Mouse (Mus musculus) midbrain, embryonic 10.5 days (tissue): ENCODE measurements at regions not wholly inside any gene's neighbourhood (a gene's known extent, or its start where the extent isn't known, plus 50 kb on each side); places are given as distances from the start of the nearest gene placed in this dataset.

Experiments
- DNase-seq: peaks from one replicate; pipeline ENCODE4 v3.0.0-alpha.2; 2017; ENCODE audit warnings: low spot score
- H3K27ac ChIP-seq: fragments of 300-500 bp; sonication (generic); replicated peaks from 2 replicates; pipeline ENCODE4 v1.5.1; 2016; ENCODE audit warnings: mild to moderate bottlenecking
- H3K27me3 ChIP-seq: fragments of 300-500 bp; sonication (generic); 2 replicates; pipeline ENCODE4 v1.6.1; 2016; ENCODE audit warnings: low read depth, mild to moderate bottlenecking; ENCODE audit not compliant: poor library complexity, severe bottlenecking
- H3K36me3 ChIP-seq: fragments of 300-500 bp; sonication (generic); 2 replicates; pipeline ENCODE4 v1.6.1; 2016; ENCODE audit warnings: mild to moderate bottlenecking, moderate library complexity
- H3K4me1 ChIP-seq: fragments of 300-500 bp; sonication (generic); 2 replicates; pipeline ENCODE4 v1.6.1; 2016
- H3K4me3 ChIP-seq: fragments of 300-500 bp; sonication (generic); 2 replicates; pipeline ENCODE4 v1.5.1; 2016; ENCODE audit warnings: mild to moderate bottlenecking, moderate library complexity
- H3K9me3 ChIP-seq: fragments of 300-500 bp; sonication (generic); replicated peaks from 2 replicates; pipeline ENCODE4 v1.6.1; 2016; ENCODE audit warnings: mild to moderate bottlenecking
- WGBS: fragments of 180-500 bp; shearing (Covaris S2); methylation state at CpG from one replicate; pipeline ENCODE4 v1.1.7; 2016; 5-methylcytosine and 5-hydroxymethylcytosine counted together

DNA sequence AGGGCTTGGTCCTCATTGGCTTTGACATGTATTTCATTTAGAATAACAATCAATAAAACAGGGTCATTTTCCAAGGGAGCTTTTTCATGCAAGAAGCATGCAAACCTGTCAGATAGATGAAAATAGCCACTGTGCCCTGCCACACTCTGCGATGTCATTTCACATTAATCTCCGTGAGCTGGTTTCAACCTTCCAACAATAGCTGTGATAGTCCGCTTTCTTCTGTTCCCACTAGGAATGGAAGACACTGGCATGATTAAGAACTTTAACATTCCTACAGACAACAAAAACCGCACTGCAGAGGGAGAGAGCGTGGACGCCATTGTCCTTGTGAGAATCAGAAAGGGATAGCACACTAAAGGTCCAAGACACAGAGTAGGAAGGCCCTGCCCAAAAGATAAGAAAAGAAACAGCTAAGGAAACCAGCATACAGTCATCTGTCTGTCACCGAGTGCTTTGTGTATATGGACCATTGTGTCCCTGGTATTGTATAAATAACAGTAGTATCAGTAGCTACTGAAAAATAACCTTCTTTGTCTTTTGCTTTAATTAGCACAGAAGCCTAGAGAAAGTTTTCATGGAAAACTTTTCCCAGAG, 299.0 kb downstream of the Efnb2 start:
- no peaks in the 10 kb centered on the region for H3K27me3 ChIP-seq
- H3K36me3 ChIP-seq, result no peaks in the 10 kb centered on the region
- no peak overlapping the region for H3K27ac ChIP-seq
- no peaks in the 10 kb centered on the region for H3K9me3 ChIP-seq
- WGBS, result 79% methylated on average over 7 of the region's 7 CpGs
- DNase-seq, result no peak
- no peak overlapping the region for H3K4me3 ChIP-seq
- H3K4me1 ChIP-seq, result peaks cover 12% of the 10 kb centered on the region

DNA sequence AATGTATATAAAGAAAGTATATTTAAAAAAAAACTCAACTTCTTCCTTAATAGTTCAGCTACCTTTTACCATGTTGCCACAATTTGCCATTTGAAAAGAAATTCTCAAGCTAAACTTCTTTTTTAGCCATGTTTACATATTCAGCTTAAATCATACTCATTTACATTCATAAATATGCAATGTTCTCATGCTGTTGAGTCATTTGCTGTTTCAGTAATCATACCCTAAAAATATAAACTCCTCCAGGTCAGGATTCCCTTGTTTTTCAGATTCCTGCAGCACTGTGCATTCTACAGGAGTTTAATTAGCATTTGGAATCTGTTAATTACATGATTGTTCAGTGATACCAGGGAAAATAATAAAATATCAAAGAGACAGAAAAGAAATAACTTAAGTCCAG, 300.5 kb downstream of the Efnb2 start:
- H3K36me3 ChIP-seq, result no peaks in the 10 kb centered on the region
- H3K27ac ChIP-seq, result no peak overlapping the region
- no peaks in the 10 kb centered on the region for H3K27me3 ChIP-seq
- DNase-seq, result no peak
- H3K4me3 ChIP-seq, result no peak overlapping the region
- no peaks in the 10 kb centered on the region for H3K9me3 ChIP-seq
- peaks cover 10% of the 10 kb centered on the region for H3K4me1 ChIP-seq

DNA sequence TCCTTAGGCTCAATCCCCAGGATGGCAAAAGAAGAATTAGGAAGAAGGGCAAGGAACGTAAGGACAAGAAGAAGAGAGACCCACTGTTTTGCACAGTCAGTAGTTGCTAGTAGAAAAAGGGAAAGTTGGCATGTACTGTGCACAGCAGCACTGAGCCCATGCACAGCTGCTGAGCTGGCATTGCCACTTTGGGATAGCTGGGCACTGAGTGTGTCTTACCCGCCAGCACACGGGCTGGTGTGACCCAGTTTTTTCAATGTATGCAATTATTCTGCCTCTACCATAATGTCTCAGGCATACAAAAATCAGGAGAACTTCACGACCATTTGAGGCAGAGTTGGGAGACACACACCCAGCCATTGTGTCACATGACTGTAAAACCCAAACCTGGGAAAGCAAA, 306.1 kb downstream of the Efnb2 start:
- Histone ChIP-seq H3K27me3 (no peaks in the 10 kb centered on the region), H3K36me3 (no peaks in the 10 kb centered on the region), H3K27ac (no peak overlapping the region), H3K4me1 (no peaks in the 10 kb centered on the region), H3K9me3 (no peaks in the 10 kb centered on the region), H3K4me3 (no peak overlapping the region)
- 89% methylated on average over 4 of the region's 4 CpGs for WGBS
- DNase-seq, result no peak

DNA sequence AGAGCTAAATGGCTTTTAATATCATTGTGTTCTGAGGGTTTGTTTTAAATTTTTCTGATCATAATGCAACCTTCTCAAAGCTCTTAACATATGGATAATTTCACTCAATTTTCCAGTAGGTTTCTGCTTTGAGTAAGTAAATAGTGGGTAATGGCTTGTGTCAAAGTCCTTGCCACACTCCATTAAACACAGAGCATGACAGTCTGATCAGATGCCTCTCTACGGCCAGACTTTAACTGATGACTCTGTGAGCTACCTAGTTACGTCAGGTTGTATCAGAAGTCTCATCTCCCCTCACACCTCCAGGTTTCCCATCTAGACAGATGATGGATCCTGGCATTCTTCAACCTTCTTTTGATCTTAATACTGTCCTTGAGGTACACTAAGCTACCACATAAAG, 316.4 kb downstream of the Efnb2 start:
- Histone ChIP-seq H3K4me3 (no peak overlapping the region), H3K9me3 (no peaks in the 10 kb centered on the region), H3K27ac (no peak overlapping the region), H3K27me3 (no peaks in the 10 kb centered on the region; the same call in 1 of the 2 replicates), H3K36me3 (no peaks in the 10 kb centered on the region), H3K4me1 (no peaks in the 10 kb centered on the region)
- 82% methylated on average over 2 of the region's 2 CpGs for WGBS
- DNase-seq, result no peak

DNA sequence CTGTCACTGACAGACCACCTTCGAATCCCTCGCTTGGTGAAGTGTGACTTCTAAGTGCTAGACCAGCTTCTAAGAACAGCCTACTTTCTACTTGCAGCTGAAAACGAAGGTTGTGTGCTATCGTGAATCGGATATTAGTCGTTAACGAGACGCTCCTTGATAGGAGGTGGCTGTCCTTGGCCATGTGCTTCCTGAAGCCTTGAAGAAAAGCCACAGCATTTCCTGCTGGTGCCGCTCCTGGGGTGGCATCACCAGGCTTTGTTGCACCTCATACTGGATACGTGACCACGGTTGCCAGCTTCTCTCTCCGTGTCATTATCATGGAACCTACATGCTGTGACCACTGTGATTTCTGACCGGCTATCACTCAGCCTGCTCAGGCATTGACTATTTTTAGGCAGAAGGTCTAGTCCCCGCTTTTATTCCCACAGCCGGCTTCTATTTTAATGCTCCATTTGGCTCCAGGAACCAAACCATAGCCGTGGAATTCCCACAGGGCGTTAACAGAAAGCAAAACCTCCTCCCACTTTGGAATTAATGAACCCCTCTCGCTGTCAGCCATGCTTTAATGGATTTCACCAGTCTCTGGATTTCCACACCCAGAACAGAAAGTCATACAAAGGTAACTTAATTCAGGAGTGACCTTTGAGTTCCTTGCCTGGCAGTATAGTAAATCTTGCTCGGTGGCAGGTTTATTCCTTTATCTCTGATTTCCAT, 325.6 kb downstream of the Efnb2 start:
- WGBS, result 79% methylated on average over 19 of the region's 19 CpGs
- DNase-seq, result no peak
- no peak overlapping the region for H3K4me3 ChIP-seq
- peaks cover 14% of the 10 kb centered on the region for H3K27me3 ChIP-seq
- peaks cover 8% of the 10 kb centered on the region for H3K4me1 ChIP-seq
- no peaks in the 10 kb centered on the region for H3K9me3 ChIP-seq
- H3K27ac ChIP-seq, result no peak overlapping the region
- no peaks in the 10 kb centered on the region for H3K36me3 ChIP-seq

DNA sequence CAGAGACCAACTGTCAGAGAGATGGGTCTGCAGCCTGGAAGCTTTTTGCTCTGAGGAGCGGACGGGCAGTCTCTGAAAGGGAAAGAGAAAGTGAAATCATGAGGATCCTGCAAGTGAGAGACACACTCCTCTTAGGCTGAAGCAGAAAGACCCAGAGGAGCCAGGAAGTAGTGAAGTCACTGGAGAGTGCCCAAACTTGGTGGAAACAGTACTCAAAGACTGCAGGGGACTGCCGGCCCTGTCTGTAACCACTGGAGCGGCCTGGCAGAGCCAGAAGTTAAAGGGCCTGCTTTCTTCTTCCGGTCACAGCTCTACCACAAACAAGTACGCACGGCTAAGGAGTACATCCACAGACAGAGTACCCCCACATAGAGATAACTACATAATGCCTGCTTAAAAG, 326.5 kb downstream of the Efnb2 start:
- Histone ChIP-seq H3K4me1 (peaks cover 8% of the 10 kb centered on the region), H3K4me3 (no peak overlapping the region), H3K36me3 (no peaks in the 10 kb centered on the region), H3K27ac (no peak overlapping the region), H3K9me3 (no peaks in the 10 kb centered on the region), H3K27me3 (peaks cover 14% of the 10 kb centered on the region)
- no peak for DNase-seq
- WGBS, result 79% methylated on average over 7 of the region's 7 CpGs

DNA sequence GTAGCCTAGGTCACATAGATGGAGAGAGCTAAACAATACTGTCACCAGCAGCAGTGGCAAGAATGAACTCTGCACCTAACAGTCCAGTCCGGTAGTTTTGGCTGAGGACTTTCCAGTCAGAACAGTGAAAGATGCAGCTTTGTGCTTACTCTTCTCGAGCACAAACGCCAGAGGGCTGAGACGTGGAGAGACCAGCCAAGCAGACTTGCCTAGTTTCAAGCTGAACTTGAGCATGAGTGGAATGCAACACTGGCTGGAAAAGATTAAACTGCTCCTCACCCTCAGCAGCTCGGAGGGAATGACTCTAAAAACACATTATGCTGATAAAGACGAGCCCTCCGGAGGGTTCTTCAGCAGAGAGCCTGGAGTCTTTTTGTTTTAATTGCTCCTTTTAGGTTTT, 329.8 kb downstream of the Efnb2 start:
- Histone ChIP-seq H3K27me3 (peaks cover 20% of the 10 kb centered on the region), H3K4me3 (no peak overlapping the region), H3K9me3 (no peaks in the 10 kb centered on the region), H3K36me3 (no peaks in the 10 kb centered on the region), H3K27ac (no peak overlapping the region), H3K4me1 (peaks cover 14% of the 10 kb centered on the region)
- no peak for DNase-seq
- 77% methylated on average over 7 of the region's 7 CpGs for WGBS

DNA sequence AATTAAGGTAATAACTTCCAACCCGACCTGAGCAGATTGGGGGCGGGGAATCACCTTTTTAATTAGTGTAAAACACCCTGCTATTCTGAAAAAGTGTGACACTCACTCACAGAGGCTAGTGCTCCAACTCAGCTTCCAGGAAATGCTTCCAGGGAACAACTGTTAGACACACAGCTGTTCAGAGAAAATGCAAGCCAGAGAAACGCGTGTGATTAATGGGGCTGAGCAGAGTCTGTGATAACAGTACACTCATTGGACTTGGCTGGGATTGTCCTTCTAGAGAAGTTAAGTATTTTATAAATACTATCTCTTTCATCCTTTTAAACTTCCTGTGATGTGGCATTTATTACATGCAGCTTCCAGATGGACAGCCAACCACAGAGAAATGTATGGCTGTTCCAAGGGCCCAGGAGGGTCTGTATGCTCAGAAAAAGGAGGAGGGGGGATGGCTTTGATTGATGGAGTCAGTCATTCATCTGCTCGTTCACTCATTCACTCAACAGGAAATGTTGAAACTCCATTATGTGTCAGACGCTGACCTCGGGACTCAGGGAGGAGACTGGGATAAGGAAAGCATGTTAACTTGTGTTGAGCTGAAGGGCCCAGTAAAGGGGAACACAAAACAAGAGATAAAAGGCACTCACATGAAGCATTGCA, 332.9 kb downstream of the Efnb2 start:
- WGBS, result 63% methylated on average over 7 of the region's 7 CpGs
- H3K4me3 ChIP-seq, result no peak overlapping the region
- H3K27ac ChIP-seq, result no peak overlapping the region
- peaks cover 12% of the 10 kb centered on the region for H3K4me1 ChIP-seq
- DNase-seq, result no peak
- no peaks in the 10 kb centered on the region for H3K9me3 ChIP-seq
- peaks cover 16% of the 10 kb centered on the region; the same call in 1 of the 2 replicates for H3K27me3 ChIP-seq
- H3K36me3 ChIP-seq, result no peaks in the 10 kb centered on the region

DNA sequence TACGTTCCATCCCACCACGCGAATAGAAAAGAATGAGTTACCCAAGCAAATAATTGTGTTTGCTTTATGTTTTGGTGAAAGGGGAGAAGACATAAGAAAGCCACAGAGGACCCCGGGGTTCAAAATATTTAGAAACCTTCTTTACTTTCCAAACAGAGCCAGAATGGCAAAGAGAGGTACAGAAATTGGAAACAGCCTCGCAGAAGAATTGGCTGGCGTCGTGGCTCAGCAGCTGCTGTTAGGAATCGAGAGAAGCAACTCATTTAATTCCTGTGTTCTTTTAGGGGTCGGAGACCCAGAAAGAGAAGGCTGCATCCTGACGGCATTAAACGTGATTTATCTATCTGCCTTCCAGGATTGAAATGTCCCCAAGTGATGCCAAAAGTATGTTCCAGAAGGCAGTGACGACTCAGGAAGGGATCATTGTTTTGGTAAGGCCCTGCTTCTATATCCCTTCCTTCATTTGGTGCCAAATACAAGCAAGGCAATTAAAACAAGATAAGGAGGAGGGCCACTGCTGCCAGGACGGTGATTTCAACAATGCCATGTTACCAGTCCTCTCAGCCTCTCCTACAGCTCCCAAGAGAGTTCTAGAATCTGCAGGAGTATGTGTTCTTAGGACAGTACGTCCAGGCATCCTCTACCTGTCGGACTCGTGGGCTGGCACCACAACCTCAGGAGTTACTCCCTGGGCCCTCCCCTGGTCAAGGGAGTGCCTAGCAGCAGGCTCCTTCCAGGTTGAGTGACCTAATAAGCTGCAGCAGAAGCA, 334.8 kb downstream of the Efnb2 start:
- 72% methylated on average over 16 of the region's 16 CpGs for WGBS
- H3K9me3 ChIP-seq, result no peaks in the 10 kb centered on the region
- peaks cover 15% of the 10 kb centered on the region; the same call in 1 of the 2 replicates for H3K27me3 ChIP-seq
- no peak overlapping the region for H3K4me3 ChIP-seq
- no peak for DNase-seq
- H3K27ac ChIP-seq, result no peak overlapping the region
- peaks cover 12% of the 10 kb centered on the region for H3K4me1 ChIP-seq
- H3K36me3 ChIP-seq, result no peaks in the 10 kb centered on the region

DNA sequence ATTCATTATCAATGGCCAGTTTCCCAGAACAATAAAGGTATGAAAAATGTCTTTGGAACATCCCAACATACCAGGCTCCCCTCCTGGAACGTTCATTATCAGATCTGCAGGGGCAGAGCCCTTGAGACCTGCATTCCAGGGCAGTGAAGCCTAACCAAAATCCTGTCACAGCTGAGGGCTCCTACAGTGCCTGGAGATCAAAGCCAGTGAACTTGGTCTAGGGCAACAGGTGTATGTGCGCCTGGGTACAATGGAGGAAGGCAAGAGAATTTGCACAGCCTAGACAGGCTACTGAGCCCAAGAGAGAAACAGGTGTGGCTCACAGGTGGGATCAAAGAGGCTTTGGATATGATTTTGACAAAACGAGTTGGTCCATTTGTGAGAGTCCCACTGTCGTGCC, 335.6 kb downstream of the Efnb2 start:
- H3K4me1 ChIP-seq, result peaks cover 12% of the 10 kb centered on the region
- no peak overlapping the region for H3K4me3 ChIP-seq
- H3K36me3 ChIP-seq, result no peaks in the 10 kb centered on the region
- no peak overlapping the region for H3K27ac ChIP-seq
- H3K27me3 ChIP-seq, result peaks cover 10% of the 10 kb centered on the region; the same call in 1 of the 2 replicates
- DNase-seq, result no peak
- 70% methylated on average over 4 of the region's 4 CpGs for WGBS
- no peaks in the 10 kb centered on the region; the same call in 1 of the 2 replicates for H3K9me3 ChIP-seq

DNA sequence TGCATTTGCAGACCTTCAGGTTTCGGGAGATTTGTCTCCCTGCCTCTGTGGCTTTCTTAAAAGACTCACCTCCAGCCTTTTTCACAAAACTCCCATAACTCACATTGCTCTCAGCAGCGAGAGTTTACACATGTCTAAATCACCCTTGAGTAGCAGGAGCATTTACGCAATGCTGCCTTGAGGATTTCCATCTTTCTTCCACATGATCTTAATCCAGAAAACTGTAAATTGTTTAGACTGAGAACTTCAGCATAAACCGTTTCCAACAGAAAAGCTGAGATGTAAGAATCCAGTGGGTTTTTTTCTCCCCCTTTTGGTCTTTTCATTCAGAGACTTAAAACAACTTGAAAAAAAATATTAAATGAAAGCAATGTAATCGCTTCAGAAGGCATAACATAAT, 336.5 kb downstream of the Efnb2 start:
- H3K4me1 ChIP-seq, result peaks cover 12% of the 10 kb centered on the region; the same call in 1 of the 2 replicates
- H3K27ac ChIP-seq, result no peak overlapping the region
- 78% methylated on average over 5 of the region's 5 CpGs for WGBS
- DNase-seq, result no peak
- peaks cover 9% of the 10 kb centered on the region; the same call in 1 of the 2 replicates for H3K27me3 ChIP-seq
- H3K4me3 ChIP-seq, result no peak overlapping the region
- H3K36me3 ChIP-seq, result no peaks in the 10 kb centered on the region
- no peaks in the 10 kb centered on the region; the same call in 1 of the 2 replicates for H3K9me3 ChIP-seq

DNA sequence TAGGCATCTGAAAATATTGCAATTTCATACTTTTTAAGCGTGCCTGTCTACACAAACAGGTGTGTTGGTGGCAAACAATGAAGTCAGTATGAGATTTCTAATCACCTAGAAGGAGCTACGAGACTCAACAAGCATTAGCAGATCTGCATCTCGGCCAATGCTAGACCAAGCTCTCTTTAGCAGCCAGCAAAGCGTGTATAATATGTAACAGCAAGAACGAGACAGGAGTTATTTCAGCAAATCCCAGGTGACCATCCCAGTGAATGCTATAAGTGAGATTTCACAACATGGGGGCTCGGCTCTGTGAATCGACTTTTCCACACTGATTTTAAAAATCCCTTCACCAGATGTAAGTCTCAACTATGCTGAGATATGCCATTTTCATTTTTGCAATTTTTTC, 352.8 kb downstream of the Efnb2 start:
- H3K27ac ChIP-seq, result no peak overlapping the region
- H3K4me1 ChIP-seq, result no peaks in the 10 kb centered on the region
- 72% methylated on average over 7 of the region's 7 CpGs for WGBS
- H3K36me3 ChIP-seq, result no peaks in the 10 kb centered on the region
- DNase-seq, result peak; percentile 8
- H3K4me3 ChIP-seq, result no peak overlapping the region
- no peaks in the 10 kb centered on the region for H3K27me3 ChIP-seq
- no peaks in the 10 kb centered on the region for H3K9me3 ChIP-seq
